Mouse (Mus musculus) G1E (cell line): Measurements from ENCODE around the gene Slc16a6.
A peak's percentile ranks its signal among the peaks of the same experiment; 100 is the strongest.

Experiments used
- CTCF ChIP-seq: IDR thresholded peaks from 2 replicates; pipeline ENCODE4 v1.5.1; 2012; ENCODE audit warnings: low read depth, low read length, inconsistent platforms, mixed read lengths
- GATA1 ChIP-seq: IDR thresholded peaks from 2 replicates; pipeline ENCODE4 v1.6.1; 2012; ENCODE audit warnings: borderline replicate concordance, low read length, inconsistent platforms, mixed read lengths
- GATA2 ChIP-seq: IDR thresholded peaks from 2 replicates; pipeline ENCODE4 v1.6.1; 2012; ENCODE audit warnings: low read depth, low read length, inconsistent platforms, borderline replicate concordance
- POLR2AphosphoS5 ChIP-seq: IDR thresholded peaks from 2 replicates; pipeline ENCODE4 v1.6.1; 2012; ENCODE audit warnings: low read depth, low read length, inconsistent platforms; ENCODE audit not compliant: insufficient replicate concordance
- TAL1 ChIP-seq: conservative IDR thresholded peaks from 2 replicates; pipeline ENCODE4 v1.6.1; 2012; ENCODE audit warnings: low read depth, low read length, inconsistent platforms, mixed read lengths

DNA sequence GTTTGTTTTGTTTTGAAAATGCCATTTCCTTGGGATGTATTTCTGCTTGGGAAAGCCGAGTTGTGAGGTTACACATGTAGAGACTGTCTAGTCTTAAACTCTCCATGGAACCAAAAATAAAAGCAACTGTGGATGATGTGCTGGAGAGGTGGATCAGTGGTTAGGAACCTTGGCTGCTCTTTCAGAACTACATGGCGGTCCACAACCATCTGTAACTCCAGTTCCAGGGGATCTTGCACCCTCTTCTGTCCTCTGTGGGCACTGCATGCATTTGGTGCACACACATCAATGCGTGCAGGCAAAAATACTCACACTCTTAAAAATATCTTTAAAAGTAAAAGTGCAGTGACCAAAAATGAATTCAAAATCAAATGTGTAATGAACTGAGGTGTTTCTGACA is 32.3 kb downstream of the Slc16a6 start:
- TF ChIP-seq GATA1 (no peak), TAL1 (no peak), CTCF (peak; percentile 47; the same call in 1 of the 2 replicates), POLR2AphosphoS5 (no peak), GATA2 (no peak)
